Mouse (Mus musculus): ENCODE measurements around the gene Zfp706.

GRCm38 (mm10) chr15:37008546-37008945 lies 973 bp upstream of the Zfp706 start:
- no peak for TF ChIP-seq CTCF (conservative IDR thresholded peaks at IDR 0.05; ENCODE audit: low read length)
- TF ChIP-seq POU5F1 (IDR thresholded peaks at IDR 0.05; ENCODE audit: borderline replicate concordance, low read length): no peak; the same call in 1 of the 2 replicates

All from E14TG2a.4 (cell line).